Mouse (Mus musculus): ENCODE data around the gene Wdhd1.

GRCm38 (mm10) chr14:47298408-47298792 is 21.7 kb upstream of the Wdhd1 start:
- TF ChIP-seq TCF12 (IDR thresholded peaks at IDR 0.05; ENCODE audit: low read depth, low read length) = no peak
- no peak for TF ChIP-seq NRF1 (IDR thresholded peaks at IDR 0.05; ENCODE audit: insufficient read depth, low read depth, low read length, poor library complexity, severe bottlenecking)
- TF ChIP-seq CHD2 (IDR thresholded peaks at IDR 0.05; ENCODE audit: low read length) = no peak
- no peak; a peak in 1 of 4 replicates for TF ChIP-seq EP300 (IDR thresholded peaks at IDR 0.05; ENCODE audit: low read depth in 1 of 2, low read length in 2 of 2)
- no peak for TF ChIP-seq CTCF (IDR thresholded peaks at IDR 0.05 in 2 of 3, conservative IDR thresholded peaks at IDR 0.05 in 1 of 3; ENCODE audit: control insufficient read depth in 1 of 3, insufficient read depth in 1 of 3, low read depth in 2 of 3, low read length in 3 of 3, poor library complexity in 1 of 3, severe bottlenecking in 1 of 3)
